Mouse (Mus musculus) heart, adult 8-10 months (tissue): ENCODE measurements around the gene Enho. TPM values are rescaled to one million over a fixed set of nuclear protein-coding genes. Genes with fewer than 3 reads are reported as not detected.
A peak's percentile ranks its signal among the peaks of the same experiment; 100 is the strongest.

Experiments used
- DNase-seq: peaks from one replicate; pipeline ENCODE4 v3.0.0; 2022; ENCODE audit warnings: low spot score
- total RNA-seq, 4 experiments: library from RNA; stranded (reverse); gene quantifications; 2 replicates each; pipeline ENCODE4 v1.2.4; 2022

Gene Enho
- total RNA-seq, 4 experiments from 2014 or later: 8.9 to 13.9 (median 11.1) TPM

DNA sequence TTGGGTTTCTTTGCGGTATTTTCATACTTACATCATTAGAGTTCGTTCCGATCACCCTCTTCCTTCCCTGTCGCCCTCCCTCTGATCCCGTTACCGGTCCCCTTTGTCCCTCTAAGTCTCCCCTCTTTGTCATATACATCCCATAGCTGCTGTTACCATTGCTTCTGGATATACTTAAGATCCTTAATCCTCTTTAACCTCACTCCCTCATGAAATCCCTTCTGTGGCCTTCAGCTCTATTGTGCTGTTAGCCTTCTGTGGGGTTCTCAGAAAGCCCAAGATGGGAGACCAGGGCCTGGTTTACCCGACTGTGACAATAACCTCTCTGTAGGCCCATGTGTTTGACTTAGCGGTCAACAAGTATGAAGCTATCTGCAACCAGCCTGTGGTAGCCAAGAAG is 5.5 kb downstream of the Enho start:
- DNase-seq: no peak

DNA sequence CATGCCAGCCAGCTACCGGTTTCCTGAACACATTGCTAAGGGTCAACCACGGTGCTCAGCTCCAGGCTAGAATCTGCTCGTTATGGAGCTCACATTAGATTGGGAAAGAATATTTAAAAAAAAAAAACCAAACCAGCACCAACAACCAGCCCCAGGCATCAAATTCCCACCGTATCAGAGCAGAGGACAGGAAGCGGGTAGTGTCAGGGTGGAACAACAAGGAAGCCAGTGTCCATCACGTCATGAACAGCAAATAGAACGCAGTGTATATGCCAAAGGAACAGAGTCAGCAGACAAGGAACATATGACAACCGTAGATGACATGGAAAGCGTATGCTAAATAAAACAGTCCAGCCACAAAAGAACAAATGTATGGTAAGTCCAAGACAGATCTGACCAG is 7.1 kb downstream of the Enho start:
- DNase-seq: no peak

DNA sequence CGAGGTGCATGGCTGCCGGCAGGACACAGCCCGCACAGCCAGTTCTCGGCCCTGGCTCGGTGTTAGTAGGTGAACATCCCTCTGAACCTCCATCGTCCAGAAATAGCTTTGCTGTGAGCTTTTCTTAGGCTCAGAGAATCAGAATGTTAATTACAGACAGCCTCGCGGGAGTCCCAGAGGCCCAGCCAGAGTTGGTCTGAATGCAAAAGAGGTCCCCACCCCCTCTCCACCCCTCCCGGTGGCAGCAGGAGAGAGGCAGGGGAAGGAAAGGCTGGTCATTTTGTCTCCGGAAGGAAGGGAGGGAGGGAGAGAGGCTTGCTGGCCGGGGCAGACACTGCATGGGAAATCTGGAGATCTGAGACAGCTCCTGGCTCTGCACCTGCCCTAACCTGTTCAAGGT is 8.7 kb downstream of the Enho start:
- peak; percentile 56 for DNase-seq

DNA sequence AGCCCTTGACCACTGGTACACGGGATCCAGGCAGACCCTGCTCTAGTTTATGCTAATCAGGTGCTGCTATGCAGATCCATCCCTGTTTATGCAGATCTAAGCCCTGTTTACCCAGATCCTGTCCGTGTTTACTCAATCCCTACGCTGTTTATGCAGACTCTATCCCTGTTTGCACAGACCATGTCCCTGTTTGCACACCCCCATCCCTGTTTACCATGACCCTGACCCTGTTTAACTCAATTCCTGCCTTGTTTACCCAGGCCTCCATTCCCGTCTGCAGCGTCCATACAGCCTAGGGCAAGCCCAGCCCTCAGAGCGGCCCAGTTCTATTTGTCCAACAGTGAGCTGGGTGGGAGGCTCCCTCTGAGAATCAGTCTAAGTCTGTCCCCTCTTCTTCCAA is 9.9 kb downstream of the Enho start:
- DNase-seq: no peak

DNA sequence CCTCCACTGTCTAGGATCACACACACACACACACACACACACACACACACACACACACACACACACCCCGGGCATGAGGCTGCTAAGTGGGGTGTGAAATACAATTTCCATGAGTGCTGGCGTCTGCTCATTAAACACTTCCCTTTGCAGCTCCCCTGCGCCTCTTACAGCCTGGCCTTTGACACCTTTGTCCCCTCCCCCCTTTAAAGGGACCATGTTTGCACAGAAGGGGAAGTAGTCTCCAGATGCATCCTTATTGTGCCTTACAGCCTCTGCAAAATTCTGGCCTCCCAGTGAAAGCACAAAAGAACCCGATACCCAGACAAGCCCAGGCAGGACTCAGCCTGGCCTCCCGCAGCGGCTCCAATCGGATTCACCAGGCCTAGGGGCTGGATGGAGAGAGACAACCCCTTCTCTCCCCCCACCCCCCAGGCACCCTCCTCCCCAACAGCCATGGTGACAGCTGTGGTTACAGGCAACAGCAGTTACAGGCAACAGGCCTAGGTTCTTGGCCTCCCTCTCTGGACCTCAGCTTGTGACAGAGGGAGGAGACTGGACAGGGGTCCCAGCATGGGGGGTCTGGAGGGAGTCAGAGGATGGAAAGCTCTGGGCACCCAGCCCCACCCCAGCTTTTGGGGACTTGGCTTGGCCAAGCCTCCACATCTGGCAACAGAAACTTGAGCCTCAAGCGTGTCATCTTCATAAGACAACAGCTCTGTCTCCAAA is 11.8 kb downstream of the Enho start:
- DNase-seq: no peak

DNA sequence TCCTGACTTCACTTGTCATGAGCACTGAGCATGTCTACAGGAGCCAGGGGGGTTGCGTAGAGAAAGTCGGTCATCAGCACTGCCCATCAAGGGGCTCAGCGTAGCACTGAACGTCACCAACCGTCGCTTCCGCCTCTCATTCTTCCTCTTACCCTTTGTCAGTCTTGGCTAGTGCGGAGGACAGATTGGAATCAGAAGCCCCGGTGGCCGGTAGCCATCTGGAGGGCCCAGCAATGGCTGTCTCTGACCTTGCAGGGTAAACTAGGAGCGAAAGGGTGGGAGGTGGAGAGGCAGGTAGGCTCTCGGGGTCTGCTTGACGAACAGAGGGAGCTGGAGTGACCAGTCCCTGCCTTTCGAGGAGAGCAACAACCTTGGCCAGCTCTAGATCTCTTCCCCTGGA is 18.1 kb downstream of the Enho start:
- no peak for DNase-seq

DNA sequence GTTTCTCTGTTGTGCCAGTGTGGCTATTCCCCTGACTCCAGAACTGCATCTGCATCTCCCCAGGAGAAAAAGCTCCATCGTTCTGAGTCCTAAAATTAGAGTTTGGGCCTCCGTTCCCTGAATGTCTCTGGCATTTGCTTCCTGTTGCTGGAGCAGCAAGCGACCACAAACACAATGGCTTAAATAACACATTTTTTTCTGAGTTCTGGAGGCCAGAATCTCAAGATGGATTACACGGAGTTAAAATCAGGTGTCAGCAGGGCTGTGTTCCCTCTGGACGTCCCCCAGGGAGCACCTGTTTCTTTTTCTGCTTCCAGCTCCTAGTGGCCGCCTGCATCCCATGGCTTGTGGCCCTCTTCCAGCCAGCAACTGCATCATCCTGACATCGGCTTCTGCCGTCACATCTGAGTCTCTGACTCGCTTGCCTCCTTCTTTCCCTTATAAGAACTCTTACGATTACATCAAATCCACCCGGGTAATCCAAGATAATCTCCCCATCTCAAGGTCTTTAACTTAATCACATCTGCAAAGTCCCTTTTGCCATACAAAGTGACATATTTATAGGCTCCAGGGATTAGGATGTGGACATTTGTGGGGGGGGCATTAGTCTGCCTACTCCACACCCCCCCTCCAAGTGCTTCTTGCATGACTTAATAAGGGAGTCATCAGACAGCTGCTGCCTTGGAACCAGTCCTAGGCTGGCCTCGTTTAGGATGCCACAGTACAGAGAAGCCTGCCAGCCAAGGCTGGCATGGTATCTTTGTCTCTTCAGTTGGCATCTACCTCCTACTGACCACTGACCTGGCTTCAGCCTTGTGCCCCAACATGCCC is 21.0 kb downstream of the Enho start:
- peak; percentile 55 for DNase-seq

DNA sequence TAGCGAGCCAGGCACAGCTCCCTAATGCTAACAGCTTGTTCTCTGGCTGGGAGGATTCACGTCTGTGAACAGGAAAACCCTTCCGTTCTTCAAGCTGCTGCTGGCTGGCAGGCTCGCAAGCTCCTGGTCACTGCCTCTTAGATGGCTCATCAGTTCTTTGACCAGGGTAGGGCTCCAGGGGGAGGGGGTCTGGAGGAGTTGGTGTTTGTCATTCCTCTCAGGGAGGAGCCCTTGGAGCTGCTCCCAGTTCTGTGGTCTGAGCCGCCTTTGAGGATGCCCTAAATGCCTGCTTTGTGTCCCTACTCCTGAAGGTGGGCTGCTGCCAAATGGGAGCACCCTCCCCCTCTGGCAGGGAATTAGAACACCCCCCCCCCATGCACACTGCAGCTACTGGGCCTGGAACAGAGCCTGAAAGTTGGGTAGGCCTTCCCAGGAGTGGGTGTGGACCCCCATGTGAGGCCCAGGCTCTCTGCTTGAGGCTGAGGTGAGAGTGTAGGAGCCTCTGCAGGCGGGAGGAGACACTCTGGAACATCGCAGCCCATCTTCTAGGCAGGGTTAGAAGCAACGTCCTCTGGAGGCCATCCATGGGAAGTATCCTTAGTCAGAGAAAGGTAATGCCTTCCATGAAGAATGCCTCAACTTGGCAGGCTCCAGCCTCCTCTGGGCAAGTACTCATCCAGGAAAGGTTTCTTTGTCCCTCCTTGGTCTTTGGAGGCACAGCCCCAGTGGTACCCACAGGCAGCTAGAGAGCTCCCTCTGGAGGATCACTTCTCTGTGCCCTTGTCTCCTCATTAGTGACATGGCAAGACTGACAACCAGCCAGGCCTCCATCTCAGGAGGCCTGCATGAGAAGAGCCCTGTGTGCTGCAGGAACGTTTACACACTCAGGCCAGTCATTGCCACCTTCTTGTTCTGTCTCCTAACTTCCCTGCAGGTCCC is 24.2 kb downstream of the Enho start:
- DNase-seq: no peak

DNA sequence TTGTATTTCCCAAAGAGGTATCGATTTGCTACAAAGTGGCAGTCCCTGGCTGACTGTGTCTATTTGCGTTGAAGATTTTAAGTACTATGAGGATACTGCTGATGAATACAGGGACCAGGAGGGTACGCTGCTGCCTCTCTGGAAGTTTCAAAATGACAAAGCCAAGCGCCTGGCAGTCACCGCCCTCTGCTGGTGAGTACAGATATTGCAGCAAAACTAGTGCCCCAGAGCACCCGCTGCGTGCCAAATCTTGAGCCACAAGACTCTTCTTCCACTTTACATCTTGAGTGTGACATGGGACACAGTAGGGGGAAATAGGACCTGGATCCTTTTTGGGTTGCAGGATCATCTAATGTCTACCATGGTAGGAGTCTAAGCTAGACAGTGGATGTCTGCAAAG is 26.0 kb downstream of the Enho start:
- peak; percentile 82 for DNase-seq

DNA sequence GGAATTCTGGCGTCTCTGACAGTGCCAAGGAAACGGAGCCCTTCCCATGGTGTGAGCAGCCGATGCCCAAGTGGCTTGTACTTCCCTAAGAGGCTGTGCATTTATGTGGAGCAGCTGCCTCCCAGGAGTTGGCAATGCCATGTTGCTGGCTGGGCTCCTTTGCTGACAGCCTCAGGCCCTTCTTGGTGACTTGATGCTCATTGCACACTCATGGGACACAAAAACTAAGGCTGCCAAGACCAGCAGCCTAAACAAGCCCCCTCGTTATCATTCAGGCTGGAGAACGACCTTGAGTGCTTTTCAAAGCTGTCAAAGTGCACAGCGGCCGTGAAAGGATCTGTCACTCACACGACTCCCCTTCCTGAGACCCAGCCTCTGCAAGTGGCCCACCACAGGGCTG is 28.0 kb downstream of the Enho start:
- no peak for DNase-seq

DNA sequence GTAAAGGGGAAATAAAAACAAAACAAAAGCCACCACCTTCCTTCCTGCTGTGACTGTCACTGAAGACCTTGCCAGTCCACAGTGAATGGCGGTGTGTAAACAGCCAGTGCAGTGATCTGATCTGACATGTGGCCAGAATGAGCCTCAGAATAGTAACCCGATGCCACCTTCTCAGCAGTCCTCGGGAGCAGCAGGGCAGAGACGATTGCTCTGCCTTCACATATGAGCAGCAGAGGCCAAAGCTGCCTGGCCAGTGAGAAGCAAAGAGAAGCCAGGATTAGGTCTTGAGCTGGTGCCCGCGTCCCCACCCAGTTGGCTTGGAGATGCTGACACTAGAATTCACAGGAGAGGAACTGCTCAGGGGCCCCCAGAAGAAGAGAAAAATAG is 29.5 kb downstream of the Enho start:
- DNase-seq: no peak

DNA sequence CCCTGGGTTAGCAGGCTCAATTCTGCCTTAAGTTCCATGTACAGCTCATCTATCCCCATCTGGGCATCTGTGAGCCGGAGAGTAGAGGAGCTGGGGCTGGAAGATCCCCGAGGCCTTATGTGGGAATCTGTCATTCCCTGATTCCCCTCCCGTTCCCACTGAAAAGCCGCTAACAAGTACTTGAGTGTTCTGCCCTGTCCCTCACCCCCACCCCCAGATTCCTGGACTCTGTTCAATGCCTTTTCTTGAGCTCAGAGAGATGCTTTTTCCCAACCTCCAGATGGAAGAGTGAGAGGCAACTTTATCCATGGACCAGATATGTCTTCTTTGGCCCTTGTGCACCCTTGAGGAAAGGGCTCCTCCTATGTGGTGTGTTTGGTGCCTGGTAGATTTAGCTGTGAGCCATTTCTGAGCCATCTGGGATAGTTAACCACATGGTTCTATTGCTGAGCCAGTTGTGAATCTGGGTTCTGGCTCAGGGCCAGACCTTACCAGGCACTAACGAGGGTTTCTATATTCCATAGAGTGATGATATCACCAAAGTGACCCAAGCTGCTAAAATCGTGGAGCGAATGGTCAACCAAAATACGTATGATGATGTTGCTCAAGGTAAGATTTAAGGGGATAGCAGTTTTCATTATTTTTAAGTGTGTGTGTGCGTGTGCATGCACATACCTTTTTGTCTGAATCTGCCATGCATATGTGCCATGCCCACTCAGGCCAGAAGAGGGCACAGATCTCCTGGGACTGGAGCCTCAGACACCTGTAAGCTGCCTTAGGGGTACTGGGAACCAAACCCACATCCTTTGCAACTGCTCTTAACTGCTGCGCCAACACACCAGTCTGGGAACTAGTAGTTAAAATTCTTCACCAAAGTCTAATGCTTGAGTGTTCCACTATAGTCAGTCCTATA is 30.2 kb downstream of the Enho start:
- no peak for DNase-seq

DNA sequence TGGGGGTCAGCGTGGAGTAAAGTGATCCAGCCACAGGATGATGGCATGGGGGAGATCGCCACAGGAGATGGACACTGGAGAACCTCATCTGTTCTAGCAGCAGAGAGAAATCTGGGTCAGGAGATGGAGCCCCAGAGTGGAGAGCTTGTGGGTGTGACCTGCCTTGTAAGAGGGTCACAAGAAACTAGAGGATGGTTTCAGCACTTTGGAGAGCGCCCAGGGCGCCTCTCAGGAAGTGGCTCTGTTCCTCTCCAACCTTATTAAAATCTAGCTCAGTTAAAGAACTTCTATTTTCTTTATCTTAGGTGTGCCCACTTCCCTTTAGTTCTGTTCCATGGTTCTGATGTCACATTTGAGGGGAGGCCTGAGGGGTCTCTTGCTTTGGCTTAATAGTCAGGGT is 33.3 kb downstream of the Enho start:
- DNase-seq: no peak

DNA sequence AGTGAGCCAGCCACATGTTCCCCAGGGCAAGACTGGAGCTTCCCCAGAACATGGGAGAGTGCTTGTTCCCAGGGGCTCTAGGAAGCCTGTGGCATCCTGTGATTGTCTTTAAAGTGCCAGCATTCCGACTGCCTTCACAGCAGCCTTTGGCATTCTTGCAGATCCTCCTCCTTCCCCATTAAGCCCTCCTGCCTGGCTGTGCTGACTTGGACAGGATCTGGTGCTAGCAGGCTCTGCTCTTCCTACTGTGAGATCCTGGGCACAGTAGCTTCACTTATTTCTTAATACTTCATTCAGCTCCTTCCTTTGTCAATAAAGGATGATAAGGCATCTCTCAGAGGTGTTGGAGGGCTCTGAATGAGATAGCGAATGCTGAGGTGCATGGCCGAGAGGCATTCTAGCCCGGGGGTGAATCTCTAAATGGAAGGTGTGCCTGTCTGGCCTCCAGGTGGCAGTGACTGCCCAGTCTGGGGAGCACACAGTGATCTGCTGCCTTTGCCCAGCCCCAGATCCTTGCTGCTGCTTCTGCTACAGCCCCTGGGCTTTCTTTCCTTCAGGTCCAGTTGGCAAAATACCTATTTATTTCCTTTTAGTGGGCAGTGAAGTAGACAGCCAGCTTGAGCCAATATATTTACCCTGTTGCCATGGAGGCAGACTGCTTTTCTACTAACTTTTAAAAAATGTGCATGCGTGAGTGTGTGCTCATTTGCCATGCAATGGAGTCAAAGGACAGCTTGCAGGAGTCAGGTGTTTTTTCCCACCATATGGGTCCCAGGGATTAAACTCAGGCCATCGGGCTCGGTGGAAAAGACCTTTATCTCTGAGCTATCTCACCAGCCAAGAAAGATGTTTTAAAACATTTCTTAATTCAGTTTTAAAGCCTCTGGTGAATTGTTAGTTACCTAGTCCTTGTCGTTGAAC is 35.4 kb downstream of the Enho start:
- DNase-seq: no peak

DNA sequence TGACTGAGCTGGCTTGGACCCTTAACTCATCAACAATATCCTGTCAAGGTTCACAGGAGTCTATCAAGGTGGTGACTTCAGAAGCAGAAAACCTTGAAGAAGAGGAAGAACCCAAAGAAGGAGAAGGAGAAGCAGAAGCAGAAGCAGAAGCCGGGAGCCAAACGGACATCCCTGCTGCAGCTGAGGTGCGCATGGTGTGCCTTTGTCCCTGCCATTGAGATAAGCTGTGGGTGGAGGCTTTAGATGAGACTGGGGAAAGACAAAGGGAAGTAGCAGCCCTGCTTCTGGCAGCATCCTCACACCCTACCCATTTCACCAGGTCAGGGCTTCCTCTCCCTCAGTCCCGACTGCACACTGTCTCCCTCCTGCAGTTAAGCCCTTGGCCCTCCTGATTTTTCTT is 37.3 kb downstream of the Enho start:
- no peak for DNase-seq

Other genes starting within 250 kb of the Enho start
- under 1 TPM; 0.22 to 0.63 (median 0.43) TPM for gene Kif24, start 175.4 kb downstream of the Enho start, total RNA-seq
- 10 to 100 TPM; 32.9 to 48.6 (median 39.2) TPM for gene Nudt2, start 175.2 kb downstream of the Enho start, total RNA-seq
- gene AI464131, start 137.2 kb downstream of the Enho start, total RNA-seq: 10 to 100 TPM; 12.6 to 16.0 (median 13.7) TPM
- under 1 TPM in 1 of 4 experiments, not detected in 3; 0.41 TPM for gene 1110017D15Rik, start 123.0 kb downstream of the Enho start, total RNA-seq
- 10 to 100 TPM; 12.3 to 16.5 (median 14.1) TPM for gene Fam219a, start 70.8 kb downstream of the Enho start, total RNA-seq
- gene Dnaic1, start 70.5 kb downstream of the Enho start, total RNA-seq: 1 to 10 TPM; 1.7 to 6.2 (median 3.5) TPM
- 1 to 10 TPM; 2.2 to 5.3 (median 4.9) TPM for gene Cntfr, start 56.8 kb upstream of the Enho start, total RNA-seq
- gene Il11ra1, start 59.7 kb upstream of the Enho start, total RNA-seq: 100 to 1,000 TPM in 3 of 4 experiments, 10 to 100 TPM in 1; 95.9 to 110 (median 104) TPM
- 10 to 100 TPM; 29.7 to 35.8 (median 33.3) TPM for gene Rpp25l, start 73.2 kb upstream of the Enho start, total RNA-seq
- 10 to 100 TPM; 69.4 to 71.8 (median 70.7) TPM for gene Dctn3, start 82.8 kb upstream of the Enho start, total RNA-seq
- not detected for gene Arid3c, start 90.8 kb upstream of the Enho start, total RNA-seq
- 10 to 100 TPM; 52.6 to 60.5 (median 58.6) TPM for gene Galt, start 114.9 kb upstream of the Enho start, total RNA-seq
- gene Sigmar1, start 115.8 kb upstream of the Enho start, total RNA-seq: 10 to 100 TPM; 20.9 to 23.8 (median 21.7) TPM
- 10 to 100 TPM; 12.3 to 19.6 (median 14.5) TPM for gene Ccl27a, start 133.9 kb upstream of the Enho start, total RNA-seq